Comparison of ENCODE assay signal across 12 mouse cellular contexts in genomic region chr3:54420983-54421382, GRCm38 (mm10).
A peak's percentile ranks its signal among the peaks of the same experiment; 100 is the strongest.
DNase-seq lines count a peak whose midpoint lies in the region; ATAC-seq and TF ChIP-seq lines count a peak whose summit lies in the region.
"Had no signal": no experiment of that assay in that cellular context is flagged by ENCODE, and none has a peak within 500 bp of the region (broad histone marks: within the 10 kb centered on the region; RNA-seq: fewer than 3 reads in every experiment).

No protein-coding gene starts in this region.

- DNase-seq in stomach, postnatal 0 days (ENCODE audit: low spot score) = no peak
- peak; percentile 12 to 42 for DNase-seq in kidney, postnatal 25 days
- DNase-seq in cerebellum, postnatal 10 days = no peak
- no peak for DNase-seq in forebrain, embryonic 10.5 days (ENCODE audit: extremely low spot score, low spot score)
- DNase-seq in gastrocnemius, postnatal 4 days (ENCODE audit: low spot score in 2 of 2) = no peak
- DNase-seq: right cerebral cortex, postnatal 4 days had no signal

- no peak overlapping the region for H3K27ac ChIP-seq in stomach, embryonic 15.5 days
- H3K27ac ChIP-seq in stomach, postnatal 0 days (replicated peaks) = no peak overlapping the region
- 0 out of 2 replicates have a peak overlapping the region, but pooled peaks have one; percentile 6 for H3K27ac ChIP-seq in intestine, embryonic 15.5 days
- H3K27ac ChIP-seq in forebrain, embryonic 10.5 days = no peak overlapping the region
- H3K27ac ChIP-seq: hindbrain, postnatal 0 days; liver, embryonic 15.5 days had no signal

- no peaks in the 10 kb centered on the region for H3K4me1 ChIP-seq in stomach, embryonic 15.5 days
- no peaks in the 10 kb centered on the region for H3K4me1 ChIP-seq in stomach, postnatal 0 days (replicated peaks; ENCODE audit: control insufficient read depth, insufficient read depth)
- H3K4me1 ChIP-seq in intestine, embryonic 15.5 days (replicated peaks) = peaks cover 11% of the 10 kb centered on the region
- peaks cover 5% of the 10 kb centered on the region; the same call in 1 of the 2 replicates for H3K4me1 ChIP-seq in forebrain, embryonic 10.5 days
- H3K4me1 ChIP-seq: liver, embryonic 15.5 days had no signal

- WGBS in stomach, embryonic 15.5 days = 72% methylated on average over 6 of the region's 6 CpGs
- 61% methylated on average over 6 of the region's 6 CpGs for WGBS in stomach, postnatal 0 days
- 42% methylated on average over 6 of the region's 6 CpGs for WGBS in intestine, embryonic 15.5 days
- WGBS in forebrain, embryonic 10.5 days = 80% methylated on average over 6 of the region's 6 CpGs

- H3K9ac ChIP-seq in stomach, embryonic 15.5 days = no peak overlapping the region
- H3K9ac ChIP-seq in stomach, postnatal 0 days (ENCODE audit: low read length) = no peak overlapping the region
- H3K9ac ChIP-seq in intestine, embryonic 15.5 days = no peak overlapping the region
- H3K9ac ChIP-seq: heart, embryonic 12.5 days; liver, embryonic 15.5 days had no signal

- ATAC-seq in stomach, embryonic 15.5 days (ENCODE audit: insufficient read depth, low FRiP score, low read depth) = 0 out of 2 replicates have a peak, but pooled peaks have one; percentile 35
- no peak for ATAC-seq in stomach, postnatal 0 days (ENCODE audit: low FRiP score, low TSS enrichment)
- peak; percentile 98 for ATAC-seq in intestine, embryonic 15.5 days
- ATAC-seq: CD4-positive, CD25-positive, alpha-beta regulatory T cell, adult 4 months; hindbrain, postnatal 0 days had no signal

- no peaks in the 10 kb centered on the region for H3K9me3 ChIP-seq in stomach, embryonic 15.5 days
- no peaks in the 10 kb centered on the region for H3K9me3 ChIP-seq in stomach, postnatal 0 days (ENCODE audit: control insufficient read depth, low read length)
- H3K9me3 ChIP-seq in intestine, embryonic 15.5 days = no peaks in the 10 kb centered on the region
- no peaks in the 10 kb centered on the region for H3K9me3 ChIP-seq in forebrain, embryonic 10.5 days
- H3K9me3 ChIP-seq: heart, embryonic 12.5 days; liver, embryonic 15.5 days had no signal

- no peaks in the 10 kb centered on the region for H3K36me3 ChIP-seq in stomach, embryonic 15.5 days
- no peaks in the 10 kb centered on the region for H3K36me3 ChIP-seq in stomach, postnatal 0 days (ENCODE audit: control insufficient read depth, insufficient read depth, low read length)
- no peaks in the 10 kb centered on the region for H3K36me3 ChIP-seq in intestine, embryonic 15.5 days
- H3K36me3 ChIP-seq in forebrain, embryonic 10.5 days (replicated peaks) = no peaks in the 10 kb centered on the region
- H3K36me3 ChIP-seq: heart, embryonic 12.5 days; liver, embryonic 15.5 days had no signal

- no peak for TF ChIP-seq EP300 in stomach, postnatal 0 days (optimal IDR thresholded peaks at IDR 0.05)

- H3K4me2 ChIP-seq in stomach, embryonic 15.5 days = no peak overlapping the region
- H3K4me2 ChIP-seq in stomach, postnatal 0 days (replicated peaks; ENCODE audit: low read depth) = no peak overlapping the region
- H3K4me2 ChIP-seq in intestine, embryonic 15.5 days (replicated peaks) = no peak overlapping the region; the same call in 1 of the 2 replicates
- H3K4me2 ChIP-seq: heart, embryonic 12.5 days; liver, embryonic 15.5 days had no signal

- H3K4me3 ChIP-seq in stomach, embryonic 15.5 days (replicated peaks) = no peak overlapping the region
- no peak overlapping the region for H3K4me3 ChIP-seq in stomach, postnatal 0 days (ENCODE audit: low read depth, low read length)
- H3K4me3 ChIP-seq in intestine, embryonic 15.5 days (replicated peaks) = no peak overlapping the region
- no peak overlapping the region for H3K4me3 ChIP-seq in forebrain, embryonic 10.5 days
- H3K4me3 ChIP-seq: heart, embryonic 12.5 days; liver, embryonic 15.5 days had no signal

- H3K27me3 ChIP-seq in stomach, embryonic 15.5 days (replicated peaks) = no peaks in the 10 kb centered on the region
- no peaks in the 10 kb centered on the region for H3K27me3 ChIP-seq in stomach, postnatal 0 days (ENCODE audit: control insufficient read depth, insufficient read depth, low read length)
- H3K27me3 ChIP-seq in intestine, embryonic 15.5 days (replicated peaks) = no peaks in the 10 kb centered on the region
- H3K27me3 ChIP-seq in forebrain, embryonic 10.5 days (ENCODE audit: poor library complexity, severe bottlenecking) = no peaks in the 10 kb centered on the region
- H3K27me3 ChIP-seq: heart, embryonic 12.5 days; liver, embryonic 15.5 days had no signal

- no peak for TF ChIP-seq CTCF in stomach, postnatal 0 days (IDR thresholded peaks at IDR 0.05; ENCODE audit: low read depth)

Comparison
In these comparisons a context has a peak if more than half of its experiments do, and no peak if none do; other contexts are left out.
1. DNase-seq: peak in kidney, postnatal 25 days (2 of 2); none in stomach, postnatal 0 days (single experiment), cerebellum, postnatal 10 days (0 of 2), forebrain, embryonic 10.5 days (single experiment) and gastrocnemius, postnatal 4 days (0 of 2).